Mouse (Mus musculus) 3T3-L1 (cell line): Measurements from ENCODE around the gene Vsx1.

Experiments used
- DNase-seq: peaks from one replicate; pipeline ENCODE4 v3.0.0-alpha.2; 2015; ENCODE audit warnings: low read depth, low spot score

Vsx1 gene

DNA sequence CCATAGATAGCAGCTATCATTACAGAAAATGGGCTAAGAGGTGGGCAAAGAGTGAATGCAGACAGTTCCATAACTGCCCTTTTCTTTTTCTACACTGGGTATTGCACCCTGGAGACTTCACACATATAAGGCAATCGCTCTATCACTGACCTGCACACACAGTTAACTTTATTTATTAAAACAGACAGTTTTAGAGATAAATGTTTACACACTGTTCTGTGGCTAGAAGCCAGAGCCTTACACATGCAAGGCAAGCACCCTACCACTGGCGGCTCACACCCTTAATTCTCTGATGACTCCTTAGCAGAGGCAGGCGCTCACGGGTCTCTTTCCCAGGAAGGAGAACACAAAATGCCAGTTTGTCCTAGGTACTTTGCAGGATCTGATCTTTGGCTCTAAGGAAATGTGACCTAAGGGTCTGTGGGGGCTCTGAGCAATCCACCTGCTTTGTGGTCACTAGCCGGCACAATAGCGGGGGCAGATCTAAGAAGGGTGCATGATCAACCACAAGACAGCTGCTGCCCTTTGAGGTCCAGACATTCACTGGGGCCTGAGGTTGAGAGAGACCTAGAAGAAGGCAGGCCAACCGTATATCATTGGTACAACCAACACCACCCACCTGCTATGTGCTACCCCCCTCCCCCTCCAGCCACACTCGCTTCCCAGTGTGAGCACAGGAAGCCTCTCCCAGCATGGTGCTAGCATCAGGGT lies 42.6 kb downstream of the Vsx1 start:
- DNase-seq: no peak

DNA sequence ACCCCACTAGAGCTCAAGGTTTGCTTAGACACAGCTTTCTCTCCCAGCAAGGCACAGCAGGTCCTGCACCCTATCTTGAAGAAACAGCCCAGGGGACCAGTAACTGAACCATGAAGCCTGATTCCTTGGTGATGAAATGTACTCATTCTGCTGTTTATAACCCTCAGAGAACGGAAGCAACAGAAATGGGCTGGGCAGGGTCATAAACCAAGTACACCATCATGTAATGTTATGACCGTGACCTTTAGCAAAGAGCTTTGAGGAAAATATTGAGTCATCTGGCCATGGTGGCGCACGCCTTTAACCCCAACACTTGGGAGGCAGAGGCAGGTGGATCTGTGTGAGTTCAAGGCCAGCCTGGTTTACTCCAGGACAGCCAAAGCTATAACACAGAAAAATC lies 43.9 kb downstream of the Vsx1 start:
- DNase-seq: no peak

DNA sequence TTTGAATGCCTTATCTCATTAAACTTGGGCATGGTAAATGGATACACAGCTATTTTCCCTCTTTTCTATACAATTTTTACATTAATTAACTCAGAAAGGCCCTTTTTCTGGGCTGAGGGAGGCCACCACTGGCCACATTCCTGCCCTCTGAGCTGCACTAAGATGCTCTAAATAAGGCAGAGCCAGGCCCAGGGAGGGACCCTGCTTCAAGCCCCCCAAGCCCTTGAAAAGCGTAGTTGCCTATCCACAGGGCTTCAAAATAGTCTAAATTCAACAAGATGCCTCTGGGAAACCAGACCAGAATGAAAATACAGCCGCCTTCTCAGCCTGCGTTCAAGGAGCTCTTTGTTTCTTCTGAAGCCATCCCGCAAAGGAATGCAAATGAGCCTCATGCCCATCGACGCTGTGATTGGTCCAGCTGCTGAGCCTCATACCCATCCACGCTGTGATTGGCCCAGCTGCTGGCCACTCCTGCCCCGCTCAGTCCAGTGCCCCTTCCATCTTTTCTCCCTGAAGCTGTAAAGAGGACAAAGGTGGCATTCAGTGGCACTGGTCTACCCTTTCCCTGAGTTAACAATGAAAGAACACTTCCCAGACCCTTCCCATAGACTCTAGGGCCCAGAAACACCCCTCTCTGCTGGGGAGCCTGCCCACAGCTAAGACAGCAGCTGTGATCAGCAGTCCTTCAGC lies 45.3 kb downstream of the Vsx1 start:
- peak; percentile 17 for DNase-seq

DNA sequence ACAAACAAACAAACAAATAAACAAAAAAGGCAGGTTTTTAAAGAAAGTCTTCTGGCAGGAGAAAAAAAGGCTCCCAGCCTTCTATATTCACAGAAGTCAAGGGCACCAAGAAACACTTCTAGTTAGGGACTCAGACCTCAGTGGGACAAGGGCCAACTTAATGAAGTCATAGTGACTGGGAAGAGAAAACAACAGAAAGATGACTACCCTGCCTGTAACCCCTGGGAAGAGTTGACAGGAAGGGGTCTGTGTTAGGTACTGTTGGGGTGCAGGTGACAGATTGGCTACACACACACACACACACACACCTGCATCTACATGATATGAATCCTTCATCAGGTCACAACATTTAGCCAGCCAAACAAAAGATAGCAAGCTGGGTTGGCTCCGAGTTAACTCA lies 46.0 kb downstream of the Vsx1 start:
- no peak for DNase-seq

DNA sequence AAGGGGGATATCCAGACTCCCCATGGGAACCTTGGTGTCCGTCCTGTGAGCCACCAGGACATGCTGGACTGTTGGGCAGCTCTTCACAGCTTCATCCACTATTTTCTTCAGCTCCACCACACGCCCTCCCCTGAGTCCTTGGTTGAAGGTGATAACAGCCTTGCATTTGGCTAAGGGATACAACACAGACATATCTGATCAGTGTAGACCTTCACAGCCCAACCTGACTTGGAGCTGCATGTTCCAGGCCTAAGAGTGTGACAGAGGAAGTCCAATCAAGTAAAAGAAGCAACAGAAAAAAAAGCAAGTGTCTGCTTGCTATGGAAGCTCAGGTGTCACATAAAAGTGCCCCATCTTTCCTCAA lies 50.8 kb downstream of the Vsx1 start:
- no peak for DNase-seq

DNA sequence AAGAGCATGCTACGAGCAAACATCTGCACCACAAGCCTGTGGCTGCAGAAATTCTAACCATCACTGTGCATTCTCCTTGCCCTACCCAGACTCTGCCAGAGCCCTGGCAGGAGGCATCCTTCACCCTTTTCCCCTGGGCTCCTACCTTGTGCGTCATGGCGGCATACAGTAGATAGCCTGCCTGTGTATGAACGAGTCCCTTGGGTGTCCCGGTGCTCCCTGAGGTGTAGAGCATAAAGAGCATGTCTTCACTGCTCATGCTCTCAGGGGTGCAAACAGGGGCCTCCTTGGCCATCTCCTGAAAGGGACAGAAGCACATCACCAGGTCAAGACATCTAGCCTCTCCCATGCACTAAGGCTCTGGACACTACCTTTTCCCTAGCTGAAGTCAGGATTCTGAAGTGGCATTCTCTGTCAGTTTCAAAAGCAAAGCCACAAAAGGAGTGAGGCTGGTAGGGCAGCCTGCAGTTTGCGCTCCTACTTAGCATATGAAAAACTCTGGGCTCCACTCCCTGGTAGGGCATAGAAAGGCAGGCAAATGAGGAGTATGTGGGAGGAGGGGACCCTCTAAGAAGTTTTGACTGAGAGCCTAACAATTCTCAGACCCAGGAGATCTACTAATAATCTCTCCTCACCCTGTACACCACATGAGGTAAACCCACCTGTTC lies 51.3 kb downstream of the Vsx1 start:
- no peak for DNase-seq

DNA sequence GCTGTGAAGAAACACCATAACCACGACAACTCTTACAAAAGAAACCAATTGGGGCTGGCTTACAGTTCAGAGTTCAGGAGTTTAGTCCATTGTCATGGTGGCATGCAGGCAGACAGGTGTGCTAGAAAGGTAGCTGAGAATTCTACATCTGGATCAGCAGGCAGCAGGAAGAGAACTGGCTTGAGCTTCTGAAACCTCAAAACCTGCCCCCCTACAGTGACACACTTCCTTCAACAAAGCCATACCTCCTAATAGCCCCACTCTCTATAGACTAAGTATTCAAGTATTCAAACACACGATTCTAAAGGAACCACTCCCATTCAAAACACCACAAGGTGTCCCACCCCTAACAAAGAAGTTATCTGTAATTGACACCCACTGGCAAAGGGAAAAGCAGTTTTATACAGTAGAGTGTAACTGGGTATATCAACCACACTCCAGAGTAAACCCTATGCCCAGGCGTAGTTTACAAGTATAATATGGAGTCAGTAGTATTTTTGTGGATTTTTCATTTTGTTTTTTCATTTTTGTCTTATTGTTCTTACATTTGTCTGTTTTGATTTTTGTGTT lies 53.2 kb downstream of the Vsx1 start:
- no peak for DNase-seq
